Mouse (Mus musculus): ENCODE measurements around the gene Slc4a1. TPM values are rescaled to one million over a fixed set of nuclear protein-coding genes. Genes with fewer than 3 reads are reported as not detected.
A peak's percentile ranks its signal among the peaks of the same experiment; 100 is the strongest.
"Not testable (repeated sequence)": the region's sequence is repeated elsewhere in the genome, so short reads cannot be mapped to it uniquely, and the experiment has no call there.

Gene Slc4a1
- not detected in 2 replicates for polyA plus RNA-seq (2011; ENCODE audit: insufficient read length, low read depth, missing spikeins)

GRCm38 (mm10) chr11:102366103-102366502, at the start of gene Slc4a1:
Gene Slc4a1 (minus strand): TSS chr11:102366203.
- not testable (repeated sequence) for H3K27ac ChIP-seq (ENCODE audit: insufficient read depth, low read length)

DNA sequence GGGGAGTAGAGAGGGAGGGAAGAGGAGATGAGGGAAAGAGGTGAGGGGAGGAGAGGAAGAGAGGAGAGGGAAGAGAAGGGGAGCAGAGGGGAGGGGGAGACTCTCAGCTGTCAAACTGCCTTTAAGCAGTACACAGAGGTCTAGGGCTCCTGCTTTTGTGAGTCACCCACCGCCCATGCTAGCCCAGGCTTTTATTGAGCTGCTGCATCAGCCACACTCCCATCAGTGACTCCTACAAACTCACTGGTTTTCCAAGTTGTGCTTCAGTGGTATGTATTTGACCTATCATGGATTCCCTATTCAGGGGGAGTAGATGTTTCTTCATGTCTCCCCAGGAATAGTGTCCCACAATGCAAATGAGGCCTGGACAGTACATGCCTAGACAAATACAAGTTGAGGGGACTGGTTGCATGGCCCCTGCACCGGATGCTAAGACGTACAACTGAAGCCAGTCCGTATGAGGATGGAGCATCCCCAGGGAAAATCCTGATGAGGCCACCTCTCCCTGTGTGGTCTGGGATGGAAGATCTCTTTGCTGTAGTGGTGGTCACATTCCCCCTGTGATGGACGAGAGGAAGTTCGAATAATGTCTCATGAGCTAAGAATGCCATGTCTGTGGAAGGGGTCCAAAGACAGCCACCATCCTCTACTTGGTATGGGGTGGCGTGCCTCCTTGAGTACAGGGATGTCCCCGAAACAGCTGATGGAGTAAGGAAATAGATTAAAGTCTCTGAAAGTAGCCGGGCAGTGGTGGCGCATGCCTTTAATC, 49.2 kb upstream of the Slc4a1 start:
- TF ChIP-seq CTCF (IDR thresholded peaks at IDR 0.05; ENCODE audit: borderline replicate concordance, insufficient read depth, low read length) = no peak
- no peak for TF ChIP-seq POLR2A (IDR thresholded peaks at IDR 0.05; ENCODE audit: low read depth, low read length)
- Histone ChIP-seq H3K4me1 (ENCODE audit: control insufficient read depth, insufficient read depth, low read length) (peaks cover 4% of the 10 kb centered on the region), H3K27ac (ENCODE audit: insufficient read depth, low read length) (no peak overlapping the region), H3K4me3 (ENCODE audit: insufficient read depth, low read length) (no peak overlapping the region)

More at GRCm38 (mm10) chr11:102366103-102366502, at the start of gene Slc4a1:
- H3K4me3 ChIP-seq (ENCODE audit: insufficient read depth, low read length); H3K4me1 ChIP-seq (ENCODE audit: control insufficient read depth, insufficient read depth, low read length): not testable (repeated sequence)

- H3K4me3 ChIP-seq (ENCODE audit: insufficient read depth, low read length) = no peak overlapping the region
Measured at GRCm38 (mm10) chr11:102413059-102413458, 47.1 kb upstream of the Slc4a1 start.

DNA sequence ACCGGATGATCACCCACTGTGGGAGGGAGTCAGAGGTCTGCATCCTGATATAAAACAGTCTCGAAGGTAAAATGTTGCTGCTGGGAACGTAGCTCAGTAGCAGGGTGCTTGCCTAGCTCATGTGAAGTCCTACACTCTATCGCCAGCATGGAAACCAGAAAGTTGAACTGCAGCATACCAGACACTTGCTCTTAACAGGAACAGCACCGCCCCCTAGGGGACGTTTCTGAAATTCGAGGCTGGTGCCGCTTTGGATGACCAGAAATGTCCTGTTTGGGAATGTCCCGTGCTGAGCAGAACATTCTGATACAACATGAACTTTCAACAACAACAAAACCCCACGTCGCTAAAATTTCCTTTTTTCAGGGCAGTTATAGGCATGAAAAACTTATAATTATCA, 45.7 kb upstream of the Slc4a1 start:
- Histone ChIP-seq H3K4me3 (ENCODE audit: insufficient read depth, low read length) (no peak overlapping the region), H3K27ac (ENCODE audit: insufficient read depth, low read length) (peak overlapping the region; percentile 84), H3K4me1 (ENCODE audit: control insufficient read depth, insufficient read depth, low read length) (peaks cover 4% of the 10 kb centered on the region)
- TF ChIP-seq CTCF (IDR thresholded peaks at IDR 0.05; ENCODE audit: borderline replicate concordance, insufficient read depth, low read length) (peak; percentile 70; the same call in 1 of the 2 replicates), POLR2A (IDR thresholded peaks at IDR 0.05; ENCODE audit: low read depth, low read length) (no peak)

More at GRCm38 (mm10) chr11:102413059-102413458, 47.1 kb upstream of the Slc4a1 start:
- TF ChIP-seq CTCF (IDR thresholded peaks at IDR 0.05; ENCODE audit: borderline replicate concordance, insufficient read depth, low read length) (no peak), POLR2A (IDR thresholded peaks at IDR 0.05; ENCODE audit: low read depth, low read length) (no peak)
- Histone ChIP-seq H3K4me1 (ENCODE audit: control insufficient read depth, insufficient read depth, low read length) (peaks cover 4% of the 10 kb centered on the region), H3K27ac (ENCODE audit: insufficient read depth, low read length) (no peak overlapping the region)

DNA sequence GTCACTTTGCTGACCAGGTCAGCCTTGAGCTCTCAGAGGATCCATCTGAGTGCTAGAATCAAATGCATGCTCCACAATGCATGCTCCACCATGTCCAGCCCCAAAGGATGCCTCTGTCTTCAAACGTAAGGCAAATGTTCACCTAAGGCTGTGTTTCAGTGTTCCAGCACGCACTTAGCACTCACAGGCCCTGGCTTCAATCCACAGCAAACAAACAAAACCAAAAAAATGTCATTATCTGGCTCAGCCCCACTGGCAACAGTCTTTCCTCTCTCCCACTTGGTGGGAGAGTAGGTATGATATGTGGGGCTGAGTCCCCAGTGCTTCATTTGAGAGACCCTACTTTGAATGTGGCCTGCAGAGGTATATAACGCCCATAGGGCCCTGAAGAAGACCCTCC, 45.1 kb upstream of the Slc4a1 start:
- Histone ChIP-seq H3K4me3 (ENCODE audit: insufficient read depth, low read length) (no peak overlapping the region), H3K27ac (ENCODE audit: insufficient read depth, low read length) (peak overlapping the region; percentile 84), H3K4me1 (ENCODE audit: control insufficient read depth, insufficient read depth, low read length) (peaks cover 4% of the 10 kb centered on the region)
- TF ChIP-seq CTCF (IDR thresholded peaks at IDR 0.05; ENCODE audit: borderline replicate concordance, insufficient read depth, low read length) (no peak), POLR2A (IDR thresholded peaks at IDR 0.05; ENCODE audit: low read depth, low read length) (no peak)

DNA sequence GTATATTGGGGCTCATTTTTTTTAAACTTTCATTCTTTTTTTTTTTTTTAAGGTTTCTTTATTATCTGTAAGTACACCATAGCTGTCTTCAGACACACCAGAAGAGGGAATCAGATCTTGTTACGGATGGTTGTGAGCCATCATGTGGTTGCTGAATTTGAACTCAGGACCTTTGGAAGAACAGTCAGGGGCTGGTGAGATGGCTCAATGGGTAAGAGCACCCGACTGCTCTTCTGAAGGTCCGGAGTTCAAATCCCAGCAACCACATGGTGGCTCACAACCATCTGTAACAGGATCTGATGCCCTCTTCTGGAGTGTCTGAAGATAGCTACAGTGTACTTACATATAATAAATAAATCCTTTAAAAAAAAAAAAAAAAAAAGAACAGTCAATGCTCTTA, 44.3 kb upstream of the Slc4a1 start:
- not testable (repeated sequence) for H3K4me3 ChIP-seq (ENCODE audit: insufficient read depth, low read length)

DNA sequence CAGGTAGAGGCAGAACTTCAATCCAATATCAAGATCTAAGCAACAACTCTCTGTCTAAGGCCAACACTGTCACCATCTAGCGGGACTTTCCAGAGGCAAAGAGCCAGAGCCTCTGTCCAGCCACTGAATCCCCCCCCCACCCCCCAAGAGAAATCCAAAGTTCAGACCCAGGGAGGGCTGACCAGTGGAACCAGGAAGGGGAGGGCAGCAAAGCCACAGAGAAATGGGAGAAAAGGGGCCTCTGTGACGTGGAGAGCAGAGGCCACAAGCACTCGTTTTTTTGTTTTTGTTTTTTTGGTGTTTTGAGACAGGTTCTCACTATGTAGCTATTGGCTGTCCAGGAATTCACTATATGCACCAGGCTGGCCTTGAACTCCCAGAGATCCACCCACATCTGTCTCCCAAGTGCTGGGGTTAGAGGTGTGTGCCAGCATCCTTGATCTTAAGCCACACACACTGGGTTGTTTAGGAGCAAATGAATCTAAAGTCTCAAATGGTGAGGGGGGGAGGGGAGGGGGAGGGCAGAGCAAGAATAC, 43.9 kb upstream of the Slc4a1 start:
- TF ChIP-seq CTCF (IDR thresholded peaks at IDR 0.05; ENCODE audit: borderline replicate concordance, insufficient read depth, low read length) (no peak), POLR2A (IDR thresholded peaks at IDR 0.05; ENCODE audit: low read depth, low read length) (no peak)
- no peak overlapping the region for H3K4me3 ChIP-seq (ENCODE audit: insufficient read depth, low read length)
- H3K4me1 ChIP-seq (ENCODE audit: control insufficient read depth, insufficient read depth, low read length) = peaks cover 4% of the 10 kb centered on the region; the same call in 1 of the 2 replicates
- no peak overlapping the region for H3K27ac ChIP-seq (ENCODE audit: insufficient read depth, low read length)

More for the DNA sequence above, 44.3 kb upstream of the Slc4a1 start:
- not testable (repeated sequence) for H3K27ac ChIP-seq (ENCODE audit: insufficient read depth, low read length); H3K4me1 ChIP-seq (ENCODE audit: control insufficient read depth, insufficient read depth, low read length)

DNA sequence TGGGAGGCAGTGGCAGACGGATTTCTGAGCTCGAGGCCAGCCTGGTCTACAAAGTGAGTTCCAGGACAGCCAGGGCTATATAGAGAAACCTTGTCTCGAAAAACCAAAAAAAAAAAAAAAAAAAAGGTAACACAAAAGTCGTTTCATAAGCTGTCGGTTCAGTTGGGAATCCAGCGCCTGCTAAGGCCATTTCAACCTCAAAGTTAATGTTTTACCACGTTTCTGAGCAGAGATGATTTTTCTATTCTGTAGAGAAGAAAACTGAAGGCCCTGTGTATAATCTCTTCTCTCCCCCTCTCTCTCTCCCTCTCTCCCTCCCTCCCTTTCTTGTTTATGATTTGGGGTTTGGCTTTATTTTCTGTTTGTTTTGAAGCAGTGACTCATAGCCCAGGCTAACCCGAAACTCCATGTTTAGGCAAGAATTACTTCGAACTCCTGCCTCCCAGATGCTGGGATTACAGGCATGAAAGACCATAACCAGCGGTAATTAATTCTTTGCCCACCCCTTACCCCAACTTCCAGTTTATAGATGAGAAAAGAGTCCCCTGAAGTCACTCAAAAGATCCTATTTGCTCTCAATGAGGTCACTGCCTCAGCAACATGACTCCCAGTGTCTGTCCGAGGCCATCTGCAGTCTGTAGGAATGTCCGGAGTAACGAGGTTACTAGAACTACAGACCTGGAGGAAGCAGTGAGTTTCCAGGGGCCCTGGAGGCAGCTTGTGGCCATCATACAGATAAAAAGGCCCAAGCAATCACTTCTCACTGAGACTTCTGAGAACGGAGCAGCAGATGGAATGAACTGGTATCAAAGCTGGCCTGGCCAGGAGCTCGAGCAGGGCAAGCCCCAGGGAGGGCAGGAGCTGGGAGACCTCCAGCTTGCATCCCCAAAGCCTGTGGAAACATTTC, 43.1 kb upstream of the Slc4a1 start:
- Histone ChIP-seq H3K4me1 (ENCODE audit: control insufficient read depth, insufficient read depth, low read length) (peaks cover 4% of the 10 kb centered on the region; the same call in 1 of the 2 replicates), H3K4me3 (ENCODE audit: insufficient read depth, low read length) (no peak overlapping the region), H3K27ac (ENCODE audit: insufficient read depth, low read length) (peak overlapping the region; percentile 65)
- TF ChIP-seq CTCF (IDR thresholded peaks at IDR 0.05; ENCODE audit: borderline replicate concordance, insufficient read depth, low read length) (no peak), POLR2A (IDR thresholded peaks at IDR 0.05; ENCODE audit: low read depth, low read length) (no peak)

GRCm38 (mm10) chr11:102408344-102408876, 42.4 kb upstream of the Slc4a1 start:
- peak; percentile 90 for TF ChIP-seq POLR2A (IDR thresholded peaks at IDR 0.05; ENCODE audit: low read depth, low read length)
- no peak for TF ChIP-seq CTCF (IDR thresholded peaks at IDR 0.05; ENCODE audit: borderline replicate concordance, insufficient read depth, low read length)
- Histone ChIP-seq H3K4me1 (ENCODE audit: control insufficient read depth, insufficient read depth, low read length) (peaks cover 4% of the 10 kb centered on the region; the same call in 1 of the 2 replicates), H3K27ac (ENCODE audit: insufficient read depth, low read length) (peak overlapping the region; percentile 94), H3K4me3 (ENCODE audit: insufficient read depth, low read length) (peak overlapping the region; percentile 63)

Measured in embryonic fibroblast, embryonic 13.5 days (primary cell).